Mouse (Mus musculus) forebrain, embryonic 10.5 days (tissue): Measurements from ENCODE around the gene Prdm4. TPM values are rescaled to one million over a fixed set of nuclear protein-coding genes. Genes with fewer than 3 reads are reported as not detected.

Source experiments
- polyA plus RNA-seq: library from polyadenylated mRNA; unstranded; fragments of >200 nt; fragmentation: Nextera tagmentation; extraction: Ambion mirVana; gene quantifications from 2 replicates; pipeline ENCODE4 v1.2.1, GENCODE M21; 2016

The Prdm4 gene
- polyA plus RNA-seq, 1 experiment from 2014 or later, result 23.7 TPM

Other genes starting within 250 kb of the Prdm4 start
- 118 and 128 TPM in 2 replicates for gene Pwp1, start 87.6 kb downstream of the Prdm4 start, polyA plus RNA-seq
- 0.32 and 0.42 TPM in 2 replicates for gene Ascl4, start 10.5 kb upstream of the Prdm4 start, polyA plus RNA-seq
- 226 and 234 TPM in 2 replicates for gene Rtcb, start 40.7 kb upstream of the Prdm4 start, polyA plus RNA-seq
- not detected in 2 replicates for gene Bpifc, start 94.8 kb upstream of the Prdm4 start, polyA plus RNA-seq
- gene Fbxo7, start 104.8 kb upstream of the Prdm4 start, polyA plus RNA-seq, result 17.7 and 18.4 TPM in 2 replicates